Mouse (Mus musculus): ENCODE data around the gene Kbtbd4. TPM values are rescaled to one million over a fixed set of nuclear protein-coding genes. Genes with fewer than 3 reads are reported as not detected.
"Not testable (repeated sequence)": the region's sequence is repeated elsewhere in the genome, so short reads cannot be mapped to it uniquely, and the experiment has no call there.

Gene Kbtbd4
- total RNA-seq, 1 experiment: 19.0 TPM

- in situ Hi-C loops (cut with MboI; ENCODE audit: low sequenced_read_pairs in 2 of 2, unreplicated experiment in 2 of 2): no loop called here
- Histone ChIP-seq H3K4me3 (ENCODE audit: insufficient read depth in 1 of 2, low read depth in 1 of 2, low read length in 2 of 2, poor library complexity in 1 of 2, severe bottlenecking in 1 of 2) (no peak overlapping the region), H3K9ac (ENCODE audit: insufficient read depth, low read depth, low read length, poor library complexity, severe bottlenecking) (no peak overlapping the region), H3K27ac (ENCODE audit: insufficient read depth, low read depth, low read length, poor library complexity, severe bottlenecking) (no peak overlapping the region), H3K9me3 (ENCODE audit: control insufficient read depth, insufficient read depth, low read depth, low read length) (no peaks in the 10 kb centered on the region), H3K36me3 (ENCODE audit: control insufficient read depth, insufficient read depth, low read length, poor library complexity, severe bottlenecking) (peaks cover 11% of the 10 kb centered on the region), H3K4me1 (ENCODE audit: control insufficient read depth in 2 of 2, insufficient read depth in 2 of 2, low read length in 2 of 2, poor library complexity in 1 of 2) (0 out of 4 replicates have a peak, but pooled peaks cover 0 to 2% of the 10 kb centered on the region in 2 experiments)
- no peak for TF ChIP-seq MAFK (IDR thresholded peaks at IDR 0.05; ENCODE audit: insufficient read depth, low read depth, low read length)
- TF ChIP-seq CHD2 (IDR thresholded peaks at IDR 0.05; ENCODE audit: low read depth, low read length): no peak
- no peak for TF ChIP-seq HCFC1 (IDR thresholded peaks at IDR 0.05; ENCODE audit: borderline replicate concordance, insufficient read depth, low read length)
- TF ChIP-seq ZNF384 (IDR thresholded peaks at IDR 0.05; ENCODE audit: low read depth, low read length): no peak
- TF ChIP-seq ZC3H11A (IDR thresholded peaks at IDR 0.05; ENCODE audit: borderline replicate concordance, low read depth, low read length): no peak
- no peak for DNase-seq (ENCODE audit: low read depth, low spot score)
These were observed 10.8 kb upstream of the Kbtbd4 start for GRCm38 (mm10) chr2:90893673-90894298.

GRCm38 (mm10) chr2:90894299-90894677, 10.3 kb upstream of the Kbtbd4 start:
- H3K4me1 ChIP-seq (ENCODE audit: control insufficient read depth in 2 of 2, insufficient read depth in 2 of 2, low read length in 2 of 2, poor library complexity in 1 of 2); H3K4me3 ChIP-seq (ENCODE audit: insufficient read depth in 1 of 2, low read depth in 1 of 2, low read length in 2 of 2, poor library complexity in 1 of 2, severe bottlenecking in 1 of 2); H3K27ac ChIP-seq (ENCODE audit: insufficient read depth, low read depth, low read length, poor library complexity, severe bottlenecking); DNase-seq (ENCODE audit: low read depth, low spot score); in situ Hi-C loops (cut with MboI; ENCODE audit: low sequenced_read_pairs in 2 of 2, unreplicated experiment in 2 of 2); H3K9me3 ChIP-seq (ENCODE audit: control insufficient read depth, insufficient read depth, low read depth, low read length); H3K9ac ChIP-seq (ENCODE audit: insufficient read depth, low read depth, low read length, poor library complexity, severe bottlenecking): not testable (repeated sequence)
- peaks cover 11% of the 10 kb centered on the region for H3K36me3 ChIP-seq (ENCODE audit: control insufficient read depth, insufficient read depth, low read length, poor library complexity, severe bottlenecking)

GRCm38 (mm10) chr2:90903398-90903797, 1.1 kb upstream of the Kbtbd4 start:
- H3K9me3 ChIP-seq (ENCODE audit: control insufficient read depth, insufficient read depth, low read depth, low read length): no peaks in the 10 kb centered on the region
- peaks cover 15% of the 10 kb centered on the region for H3K36me3 ChIP-seq (ENCODE audit: control insufficient read depth, insufficient read depth, low read length, poor library complexity, severe bottlenecking)
- no peak overlapping the region for H3K27ac ChIP-seq (ENCODE audit: insufficient read depth, low read depth, low read length, poor library complexity, severe bottlenecking)
- H3K4me3 ChIP-seq (ENCODE audit: insufficient read depth in 1 of 2, low read depth in 1 of 2, low read length in 2 of 2, poor library complexity in 1 of 2, severe bottlenecking in 1 of 2): peak overlapping the region; percentile 86 to 90; a peak in 3 of 4 replicates
- 0 out of 4 replicates have a peak, but pooled peaks cover 0 to 2% of the 10 kb centered on the region in 2 experiments for H3K4me1 ChIP-seq (ENCODE audit: control insufficient read depth in 2 of 2, insufficient read depth in 2 of 2, low read length in 2 of 2, poor library complexity in 1 of 2)
- in situ Hi-C loops (cut with MboI; ENCODE audit: low sequenced_read_pairs in 2 of 2, unreplicated experiment in 2 of 2): no loop called here
- DNase-seq (ENCODE audit: low read depth, low spot score): no peak
- TF ChIP-seq ZC3H11A (IDR thresholded peaks at IDR 0.05; ENCODE audit: borderline replicate concordance, low read depth, low read length): no peak
- no peak for TF ChIP-seq ZNF384 (IDR thresholded peaks at IDR 0.05; ENCODE audit: low read depth, low read length)
- no peak for TF ChIP-seq MAFK (IDR thresholded peaks at IDR 0.05; ENCODE audit: insufficient read depth, low read depth, low read length)
- no peak for TF ChIP-seq CHD2 (IDR thresholded peaks at IDR 0.05; ENCODE audit: low read depth, low read length)
- no peak for TF ChIP-seq HCFC1 (IDR thresholded peaks at IDR 0.05; ENCODE audit: borderline replicate concordance, insufficient read depth, low read length)
- no peak overlapping the region for H3K9ac ChIP-seq (ENCODE audit: insufficient read depth, low read depth, low read length, poor library complexity, severe bottlenecking)

GRCm38 (mm10) chr2:90904856-90905224, 300 bp downstream of the Kbtbd4 start:
- H3K36me3 ChIP-seq (ENCODE audit: control insufficient read depth, insufficient read depth, low read length, poor library complexity, severe bottlenecking): peaks cover 23% of the 10 kb centered on the region
- H3K27ac ChIP-seq (ENCODE audit: insufficient read depth, low read depth, low read length, poor library complexity, severe bottlenecking): no peak overlapping the region
- in situ Hi-C loops (cut with MboI; ENCODE audit: low sequenced_read_pairs in 2 of 2, unreplicated experiment in 2 of 2): no loop called here
- H3K4me3 ChIP-seq (ENCODE audit: insufficient read depth in 1 of 2, low read depth in 1 of 2, low read length in 2 of 2, poor library complexity in 1 of 2, severe bottlenecking in 1 of 2): peak overlapping the region; percentile 86 to 90
- no peaks in the 10 kb centered on the region for H3K9me3 ChIP-seq (ENCODE audit: control insufficient read depth, insufficient read depth, low read depth, low read length)
- peak overlapping the region; percentile 86 for H3K9ac ChIP-seq (ENCODE audit: insufficient read depth, low read depth, low read length, poor library complexity, severe bottlenecking)
- H3K4me1 ChIP-seq (ENCODE audit: control insufficient read depth in 2 of 2, insufficient read depth in 2 of 2, low read length in 2 of 2, poor library complexity in 1 of 2): 0 out of 4 replicates have a peak, but pooled peaks cover 0 to 2% of the 10 kb centered on the region in 2 experiments
- peak; percentile 46 for DNase-seq (ENCODE audit: low read depth, low spot score)
- TF ChIP-seq CHD2 (IDR thresholded peaks at IDR 0.05; ENCODE audit: low read depth, low read length) (no peak), HCFC1 (IDR thresholded peaks at IDR 0.05; ENCODE audit: borderline replicate concordance, insufficient read depth, low read length) (no peak), ZNF384 (IDR thresholded peaks at IDR 0.05; ENCODE audit: low read depth, low read length) (no peak), ZC3H11A (IDR thresholded peaks at IDR 0.05; ENCODE audit: borderline replicate concordance, low read depth, low read length) (no peak), MAFK (IDR thresholded peaks at IDR 0.05; ENCODE audit: insufficient read depth, low read depth, low read length) (no peak)

- Histone ChIP-seq H3K4me1 (ENCODE audit: control insufficient read depth in 2 of 2, insufficient read depth in 2 of 2, low read length in 2 of 2, poor library complexity in 1 of 2) (0 out of 4 replicates have a peak, but pooled peaks cover 0 to 2% of the 10 kb centered on the region in 2 experiments), H3K4me3 (ENCODE audit: insufficient read depth in 1 of 2, low read depth in 1 of 2, low read length in 2 of 2, poor library complexity in 1 of 2, severe bottlenecking in 1 of 2) (no peak overlapping the region), H3K36me3 (ENCODE audit: control insufficient read depth, insufficient read depth, low read length, poor library complexity, severe bottlenecking) (peaks cover 22% of the 10 kb centered on the region), H3K27ac (ENCODE audit: insufficient read depth, low read depth, low read length, poor library complexity, severe bottlenecking) (no peak overlapping the region), H3K9ac (ENCODE audit: insufficient read depth, low read depth, low read length, poor library complexity, severe bottlenecking) (no peak overlapping the region), H3K9me3 (ENCODE audit: control insufficient read depth, insufficient read depth, low read depth, low read length) (no peaks in the 10 kb centered on the region)
- DNase-seq (ENCODE audit: low read depth, low spot score): no peak
- no peak for TF ChIP-seq MAFK (IDR thresholded peaks at IDR 0.05; ENCODE audit: insufficient read depth, low read depth, low read length)
- no peak for TF ChIP-seq CHD2 (IDR thresholded peaks at IDR 0.05; ENCODE audit: low read depth, low read length)
- TF ChIP-seq ZC3H11A (IDR thresholded peaks at IDR 0.05; ENCODE audit: borderline replicate concordance, low read depth, low read length): no peak
- TF ChIP-seq ZNF384 (IDR thresholded peaks at IDR 0.05; ENCODE audit: low read depth, low read length): no peak
- no peak for TF ChIP-seq HCFC1 (IDR thresholded peaks at IDR 0.05; ENCODE audit: borderline replicate concordance, insufficient read depth, low read length)
- in situ Hi-C loops (cut with MboI; ENCODE audit: low sequenced_read_pairs in 2 of 2, unreplicated experiment in 2 of 2): no loop called here
These were observed 2.2 kb downstream of the Kbtbd4 start for GRCm38 (mm10) chr2:90906721-90907120.

Data from ES-E14 (cell line).